Mouse (Mus musculus) gonadal fat pad, adult 2 months (tissue): ENCODE data around the gene Gm47995. TPM values are rescaled to one million over a fixed set of nuclear protein-coding genes. Genes with fewer than 3 reads are reported as not detected.

Source experiments
- DNase-seq: peaks from one replicate; pipeline ENCODE4 v3.0.0-alpha.2; 2012; ENCODE audit warnings: low read depth
- polyA plus RNA-seq: library from polyadenylated mRNA; depleted of rRNA; stranded (reverse); fragments of >200 nt; gene quantifications from 2 replicates; pipeline ENCODE4 v1.2.3, GENCODE M21; 2012; rRNA removed

Gm47995 gene
- polyA plus RNA-seq, 1 experiment: 0.72 TPM

GRCm38 (mm10) chr1:151228320-151228989 is 30.2 kb downstream of the Gm47995 start:
- no peak for DNase-seq

DNA sequence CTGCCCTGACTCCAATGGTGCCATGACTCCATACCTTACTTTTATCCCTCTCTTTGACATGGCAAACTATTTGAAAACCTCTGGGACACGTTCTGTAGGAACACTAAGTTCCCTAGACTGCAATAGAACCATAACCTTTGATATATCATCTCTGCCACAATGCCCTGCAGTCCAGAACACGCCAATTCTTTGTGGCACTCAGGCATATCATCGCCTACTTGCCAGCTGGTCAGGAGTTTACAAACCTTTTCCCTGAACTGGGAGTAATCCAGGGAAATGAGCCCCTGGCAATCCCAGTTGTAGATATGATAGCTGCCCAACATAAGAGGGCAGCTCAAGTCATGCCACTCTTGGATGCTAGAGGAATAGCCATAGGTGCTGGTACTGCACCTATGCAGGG is 34.1 kb downstream of the Gm47995 start:
- no peak for DNase-seq

- no peak for DNase-seq
Observed at GRCm38 (mm10) chr1:151233756-151234155, 35.5 kb downstream of the Gm47995 start.

GRCm38 (mm10) chr1:151235574-151235973 is 37.3 kb downstream of the Gm47995 start:
- DNase-seq: no peak

GRCm38 (mm10) chr1:151236141-151236930 is 38.1 kb downstream of the Gm47995 start:
- no peak for DNase-seq

GRCm38 (mm10) chr1:151237780-151238179 is 39.5 kb downstream of the Gm47995 start:
- DNase-seq: no peak

- no peak for DNase-seq
Observed at GRCm38 (mm10) chr1:151243332-151243731, 45.1 kb downstream of the Gm47995 start.

DNA sequence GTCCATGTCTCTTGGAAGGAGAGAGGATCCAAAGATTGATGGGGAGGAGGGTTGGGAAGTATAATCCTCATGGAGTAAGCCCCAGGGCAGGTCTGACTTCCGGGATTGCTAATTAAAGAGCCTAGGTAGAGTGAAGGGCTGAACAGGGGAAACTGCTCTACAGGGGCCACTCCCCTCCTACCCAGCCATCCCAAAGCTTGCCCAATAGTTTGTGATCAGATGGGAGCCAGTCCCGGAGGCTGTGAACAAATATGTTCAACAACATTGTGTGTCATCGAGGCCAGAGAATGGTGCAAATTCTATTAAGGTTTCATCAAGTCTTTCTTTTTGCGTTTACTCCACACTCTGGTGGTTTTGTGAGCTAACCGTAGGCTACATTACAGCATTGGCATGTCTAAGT is 45.8 kb downstream of the Gm47995 start:
- no peak for DNase-seq

- no peak for DNase-seq
Observed at GRCm38 (mm10) chr1:151244761-151245160, 46.5 kb downstream of the Gm47995 start.

- DNase-seq: no peak
Observed at GRCm38 (mm10) chr1:151245165-151245564, 46.9 kb downstream of the Gm47995 start.

DNA sequence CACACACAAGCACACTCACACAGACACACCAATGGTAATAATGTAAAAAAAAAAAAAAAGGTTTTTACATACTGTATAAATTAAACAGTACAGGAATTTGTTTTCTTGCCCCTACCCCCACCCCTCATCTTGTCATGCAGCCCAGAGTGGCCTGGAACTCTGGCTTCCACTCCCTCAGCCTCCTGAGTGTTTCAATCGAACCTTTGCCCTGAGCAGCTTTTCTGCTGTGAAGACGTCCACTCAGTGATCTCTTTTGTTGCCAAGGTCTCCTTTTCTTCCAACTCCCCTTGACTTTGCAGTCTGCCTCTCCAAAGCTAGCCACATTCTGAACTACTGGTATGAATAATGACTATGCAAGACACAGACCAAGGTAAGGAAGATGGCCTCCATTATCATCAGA is 47.6 kb downstream of the Gm47995 start:
- DNase-seq: no peak

Other genes starting within 250 kb of the Gm47995 start
- 2.9 and 3.0 TPM in 2 replicates for gene Hmcn1, start 205.0 kb upstream of the Gm47995 start, polyA plus RNA-seq
- gene Gm47985, start 15.9 kb upstream of the Gm47995 start, polyA plus RNA-seq: 0.61 and 1.9 TPM in 2 replicates
- gene Gm8947, start 6.1 kb upstream of the Gm47995 start, polyA plus RNA-seq: 0.55 and 1.9 TPM in 2 replicates
- gene 3110040M04Rik, start 5.7 kb downstream of the Gm47995 start, polyA plus RNA-seq: 0.85 TPM in 1 of 2 replicates, not detected in the other
- gene Gm47996, start 11.7 kb downstream of the Gm47995 start, polyA plus RNA-seq: 0.31 and 0.41 TPM in 2 replicates
- gene Ivns1abp, start 146.0 kb downstream of the Gm47995 start, polyA plus RNA-seq: 96.9 and 154 TPM in 2 replicates
- 6.9 and 10.6 TPM in 2 replicates for gene Swt1, start 230.0 kb downstream of the Gm47995 start, polyA plus RNA-seq
- gene Trmt1l, start 230.1 kb downstream of the Gm47995 start, polyA plus RNA-seq: 13.3 and 14.7 TPM in 2 replicates